Mouse (Mus musculus) MEL (cell line): ENCODE data around the gene Slc35e2. TPM values are rescaled to one million over a fixed set of nuclear protein-coding genes. Genes with fewer than 3 reads are reported as not detected.

ENCODE experiments used
- DNase-seq: peaks from one replicate; pipeline ENCODE4 v3.0.0; 2011; ENCODE audit warnings: low read depth, low spot score
- H3K27ac ChIP-seq: 2 replicates; pipeline ENCODE4 v1.5.1; 2012; ENCODE audit warnings: low read depth, mild to moderate bottlenecking, control low read depth, low read length, moderate library complexity; ENCODE audit not compliant: control insufficient read depth
- H3K27me3 ChIP-seq, 2 experiments: fragments of 150-350 bp in 1 of 2; sonication (generic) in 1 of 2; 2 replicates each; pipeline ENCODE4 v1.6.1; 2012; ENCODE audit warnings: low read length in 2 of 2, mild to moderate bottlenecking in 2 of 2, improper control_type of control experiment in 1 of 2, moderate library complexity in 1 of 2; ENCODE audit not compliant: insufficient read depth in 2 of 2, control insufficient read depth in 1 of 2
- H3K36me3 ChIP-seq, 2 experiments: 2 replicates each; pipeline ENCODE4 v1.6.1; 2012 to 2014; ENCODE audit warnings: low read length in 2 of 2, improper control_type of control experiment in 1 of 2, inconsistent platforms in 1 of 2, mild to moderate bottlenecking in 1 of 2; ENCODE audit not compliant: insufficient read depth in 2 of 2, control insufficient read depth in 1 of 2
- H3K4me1 ChIP-seq, 2 experiments: fragments of 150-350 bp in 1 of 2; sonication (generic) in 1 of 2; 2 replicates each; pipeline ENCODE4 v1.6.1; 2012; ENCODE audit warnings: low read length in 2 of 2, improper control_type of control experiment in 1 of 2, mild to moderate bottlenecking in 1 of 2; ENCODE audit not compliant: insufficient read depth in 2 of 2, control insufficient read depth in 1 of 2
- H3K4me3 ChIP-seq, 2 experiments: fragments of 150-350 bp in 1 of 2; sonication (generic) in 1 of 2; 2 replicates each; pipeline ENCODE4 v1.5.1; 2012; ENCODE audit warnings: low read depth in 2 of 2, low read length in 2 of 2, mild to moderate bottlenecking in 2 of 2, moderate library complexity in 2 of 2, control low read depth in 1 of 2, improper control_type of control experiment in 1 of 2; ENCODE audit not compliant: control insufficient read depth in 1 of 2, insufficient read depth in 1 of 2
- H3K79me2 ChIP-seq: 2 replicates; pipeline ENCODE4 v1.6.1; 2012; ENCODE audit warnings: mild to moderate bottlenecking, low read length, moderate library complexity; ENCODE audit not compliant: control insufficient read depth, poor library complexity, insufficient read depth
- H3K9ac ChIP-seq: 2 replicates; pipeline ENCODE4 v1.6.1; 2012; ENCODE audit warnings: low read depth, mild to moderate bottlenecking, control low read depth, low read length, moderate library complexity; ENCODE audit not compliant: control insufficient read depth, poor library complexity, severe bottlenecking
- H3K9me3 ChIP-seq: fragments of 150-350 bp; sonication (generic); replicated peaks from 2 replicates; pipeline ENCODE4 v1.6.1; 2012; ENCODE audit warnings: mild to moderate bottlenecking, low read length, improper control_type of control experiment, moderate library complexity; ENCODE audit not compliant: insufficient read depth
- BHLHE40 ChIP-seq: IDR thresholded peaks from 2 replicates; pipeline ENCODE4 v1.6.1; 2012; ENCODE audit warnings: low read depth, mild to moderate bottlenecking, inconsistent platforms, low read length, improper control_type of control experiment, borderline replicate concordance
- CHD1 ChIP-seq: IDR thresholded peaks from 2 replicates; pipeline ENCODE4 v1.6.1; 2012; ENCODE audit warnings: low read depth, mild to moderate bottlenecking, inconsistent platforms, low read length, improper control_type of control experiment
- CTCF ChIP-seq, 3 experiments: IDR thresholded peaks in 2 of 3; conservative IDR thresholded peaks in 1 of 3; 2 replicates each; pipeline ENCODE4 v1.5.1; 2011 to 2012; ENCODE audit warnings: low read length in 3 of 3, low read depth in 2 of 3, mild to moderate bottlenecking in 2 of 3, improper control_type of control experiment in 1 of 3, inconsistent platforms in 1 of 3, mixed read lengths in 1 of 3, moderate library complexity in 1 of 3; ENCODE audit not compliant: control insufficient read depth in 1 of 3, insufficient read depth in 1 of 3, poor library complexity in 1 of 3, severe bottlenecking in 1 of 3
- E2F4 ChIP-seq: IDR thresholded peaks from 2 replicates; pipeline ENCODE4 v1.6.1; 2011; ENCODE audit warnings: low read depth, low read length, improper control_type of control experiment, borderline replicate concordance
- ELF1 ChIP-seq: IDR thresholded peaks from 2 replicates; pipeline ENCODE4 v1.6.1; 2014; ENCODE audit warnings: low read depth, mild to moderate bottlenecking, inconsistent platforms, low read length, improper control_type of control experiment, moderate library complexity
- EP300 ChIP-seq, 2 experiments: IDR thresholded peaks; 2 replicates each; pipeline ENCODE4 v1.6.1; 2011; ENCODE audit warnings: improper control_type of control experiment in 2 of 2, low read length in 2 of 2, low read depth in 1 of 2, mild to moderate bottlenecking in 1 of 2
- ETS1 ChIP-seq: IDR thresholded peaks from 2 replicates; pipeline ENCODE4 v1.6.1; 2012; ENCODE audit warnings: low read depth, mild to moderate bottlenecking, inconsistent platforms, low read length, improper control_type of control experiment, moderate library complexity
- GATA1 ChIP-seq: IDR thresholded peaks from 2 replicates; pipeline ENCODE4 v1.6.1; 2011; ENCODE audit warnings: low read depth, low read length, improper control_type of control experiment
- HCFC1 ChIP-seq: IDR thresholded peaks from 2 replicates; pipeline ENCODE4 v1.6.1; 2012; ENCODE audit warnings: low read depth, mild to moderate bottlenecking, inconsistent platforms, low read length, improper control_type of control experiment, moderate library complexity
- JUND ChIP-seq: IDR thresholded peaks from 2 replicates; pipeline ENCODE4 v1.6.1; 2011; ENCODE audit warnings: low read depth, mild to moderate bottlenecking, improper control_type of control experiment, low read length
- MYB ChIP-seq: IDR thresholded peaks from 2 replicates; pipeline ENCODE4 v1.6.1; 2011; ENCODE audit warnings: mild to moderate bottlenecking, low read depth, low read length, improper control_type of control experiment
- NELFE ChIP-seq: IDR thresholded peaks from 2 replicates; pipeline ENCODE4 v1.6.1; 2011; ENCODE audit warnings: low read depth, low read length, improper control_type of control experiment
- RCOR1 ChIP-seq: IDR thresholded peaks from 2 replicates; pipeline ENCODE4 v1.6.1; 2012; ENCODE audit warnings: low read depth, mild to moderate bottlenecking, inconsistent platforms, low read length, improper control_type of control experiment
- SMC3 ChIP-seq: IDR thresholded peaks from 2 replicates; pipeline ENCODE4 v1.6.1; 2011; ENCODE audit warnings: low read depth, low read length, improper control_type of control experiment
- TAL1 ChIP-seq: IDR thresholded peaks from 2 replicates; pipeline ENCODE4 v1.6.1; 2012; ENCODE audit warnings: mild to moderate bottlenecking, inconsistent platforms, low read length, moderate library complexity, mixed read lengths
- TBP ChIP-seq: IDR thresholded peaks from 2 replicates; pipeline ENCODE4 v1.8.0; 2011; ENCODE audit warnings: low read depth, low read length, improper control_type of control experiment
- TCF12 ChIP-seq: IDR thresholded peaks from 2 replicates; pipeline ENCODE4 v1.6.1; 2014; ENCODE audit warnings: low read depth, mild to moderate bottlenecking, inconsistent platforms, low read length, improper control_type of control experiment, moderate library complexity
- USF1 ChIP-seq: IDR thresholded peaks from 2 replicates; pipeline ENCODE4 v1.6.1; 2014; ENCODE audit warnings: low read depth, mild to moderate bottlenecking, inconsistent platforms, low read length, improper control_type of control experiment, moderate library complexity
- USF2 ChIP-seq, 2 experiments: IDR thresholded peaks; 2 replicates each; pipeline ENCODE4 v1.6.1; 2011 to 2012; ENCODE audit warnings: improper control_type of control experiment in 2 of 2, low read length in 2 of 2, borderline replicate concordance in 1 of 2, inconsistent platforms in 1 of 2, low read depth in 1 of 2, mild to moderate bottlenecking in 1 of 2; ENCODE audit not compliant: insufficient read depth in 1 of 2
- ZC3H11A ChIP-seq: IDR thresholded peaks from 2 replicates; pipeline ENCODE4 v1.6.1; 2012; ENCODE audit warnings: low read depth, mild to moderate bottlenecking, inconsistent platforms, low read length, improper control_type of control experiment
- ZKSCAN1 ChIP-seq: IDR thresholded peaks from 2 replicates; pipeline ENCODE4 v1.6.1; 2012; ENCODE audit warnings: low read depth, mild to moderate bottlenecking, inconsistent platforms, low read length, improper control_type of control experiment, moderate library complexity
- ZMIZ1 ChIP-seq: IDR thresholded peaks from 2 replicates; pipeline ENCODE4 v1.6.1; 2012; ENCODE audit warnings: low read depth, mild to moderate bottlenecking, inconsistent platforms, low read length, improper control_type of control experiment, moderate library complexity
- polyA plus RNA-seq, 2 experiments: library from polyadenylated mRNA; stranded (reverse) in 1 of 2; unstranded in 1 of 2; fragments of >175 nt in 1 of 2; fragments of >200 nt in 1 of 2; gene quantifications; 2 replicates each; pipeline versions ENCODE4 v1.2.1 to v1.2.4; 2012; ENCODE audit warnings: low replicate concordance in 2 of 2, low read depth in 1 of 2; ENCODE audit not compliant: insufficient read length in 2 of 2, insufficient read depth in 1 of 2, missing spikeins in 1 of 2
- total RNA-seq: library from RNA; depleted of rRNA; stranded (reverse); fragments of 300-350 nt; gene quantifications from 2 replicates; pipeline ENCODE4 v1.2.3, GENCODE M21; 2012

The Slc35e2 gene
- total and polyA plus RNA-seq, 3 experiments = 6.4 to 9.9 TPM; not detected in 1

GRCm38 (mm10) chr4:155571442-155571841 is 29.8 kb upstream of the Slc35e2 start:
- TF ChIP-seq USF1 (no peak), GATA1 (peak; percentile 62), ZC3H11A (no peak), JUND (no peak), USF2 (IDR thresholded peaks at IDR 0.05; ENCODE audit: borderline replicate concordance in 1 of 2, insufficient read depth in 1 of 2, low read depth in 1 of 2, low read length in 2 of 2) (no peak), TCF12 (no peak), E2F4 (no peak), HCFC1 (no peak), TAL1 (peak; percentile 28), CHD1 (no peak), EP300 (IDR thresholded peaks at IDR 0.05; ENCODE audit: low read depth in 1 of 2, low read length in 2 of 2) (peak in 1 of 2 experiments; percentile 38; a peak in 2 of 4 replicates), RCOR1 (no peak), ZKSCAN1 (no peak), ETS1 (peak; percentile 26; the same call in 1 of the 2 replicates), CTCF (IDR thresholded peaks at IDR 0.05 in 2 of 3, conservative IDR thresholded peaks at IDR 0.05 in 1 of 3; ENCODE audit: control insufficient read depth in 1 of 3, insufficient read depth in 1 of 3, low read depth in 2 of 3, low read length in 3 of 3, poor library complexity in 1 of 3, severe bottlenecking in 1 of 3) (no peak), ELF1 (no peak), ZMIZ1 (no peak), SMC3 (no peak), MYB (no peak)
- Histone ChIP-seq H3K4me1 (peaks cover 7 to 35% of the 10 kb centered on the region in 2 experiments), H3K36me3 (peaks cover 2 to 39% of the 10 kb centered on the region in 2 experiments; a peak in 3 of 4 replicates), H3K27me3 (no peaks in the 10 kb centered on the region), H3K4me3 (no peak overlapping the region), H3K9me3 (no peaks in the 10 kb centered on the region), H3K9ac (no peak overlapping the region), H3K79me2 (peaks cover 69% of the 10 kb centered on the region), H3K27ac (peak overlapping the region; percentile 63)
- DNase-seq = peak; percentile 83

GRCm38 (mm10) chr4:155573155-155573554 is 28.1 kb upstream of the Slc35e2 start:
- H3K79me2 ChIP-seq = peaks cover 54% of the 10 kb centered on the region
- H3K9me3 ChIP-seq = no peaks in the 10 kb centered on the region
- TF ChIP-seq BHLHE40 (no peak), TBP (no peak), NELFE (no peak)
- no peak overlapping the region for H3K27ac ChIP-seq
- no peak overlapping the region for H3K4me3 ChIP-seq
- peaks cover 0 to 28% of the 10 kb centered on the region in 2 experiments; a peak in 3 of 4 replicates for H3K36me3 ChIP-seq
- no peak for DNase-seq
- no peak overlapping the region for H3K9ac ChIP-seq
- H3K4me1 ChIP-seq = peaks cover 5 to 35% of the 10 kb centered on the region in 2 experiments
- H3K27me3 ChIP-seq = no peaks in the 10 kb centered on the region
